Mouse (Mus musculus) spleen, postnatal 14 days (tissue): ENCODE results near the gene Arrdc4.

Experiments used
- DNase-seq, 2 experiments: peaks; one replicate each; pipeline ENCODE4 v3.0.0; 2021 to 2022; ENCODE audit warnings: low spot score in 2 of 2

Arrdc4 gene

DNA sequence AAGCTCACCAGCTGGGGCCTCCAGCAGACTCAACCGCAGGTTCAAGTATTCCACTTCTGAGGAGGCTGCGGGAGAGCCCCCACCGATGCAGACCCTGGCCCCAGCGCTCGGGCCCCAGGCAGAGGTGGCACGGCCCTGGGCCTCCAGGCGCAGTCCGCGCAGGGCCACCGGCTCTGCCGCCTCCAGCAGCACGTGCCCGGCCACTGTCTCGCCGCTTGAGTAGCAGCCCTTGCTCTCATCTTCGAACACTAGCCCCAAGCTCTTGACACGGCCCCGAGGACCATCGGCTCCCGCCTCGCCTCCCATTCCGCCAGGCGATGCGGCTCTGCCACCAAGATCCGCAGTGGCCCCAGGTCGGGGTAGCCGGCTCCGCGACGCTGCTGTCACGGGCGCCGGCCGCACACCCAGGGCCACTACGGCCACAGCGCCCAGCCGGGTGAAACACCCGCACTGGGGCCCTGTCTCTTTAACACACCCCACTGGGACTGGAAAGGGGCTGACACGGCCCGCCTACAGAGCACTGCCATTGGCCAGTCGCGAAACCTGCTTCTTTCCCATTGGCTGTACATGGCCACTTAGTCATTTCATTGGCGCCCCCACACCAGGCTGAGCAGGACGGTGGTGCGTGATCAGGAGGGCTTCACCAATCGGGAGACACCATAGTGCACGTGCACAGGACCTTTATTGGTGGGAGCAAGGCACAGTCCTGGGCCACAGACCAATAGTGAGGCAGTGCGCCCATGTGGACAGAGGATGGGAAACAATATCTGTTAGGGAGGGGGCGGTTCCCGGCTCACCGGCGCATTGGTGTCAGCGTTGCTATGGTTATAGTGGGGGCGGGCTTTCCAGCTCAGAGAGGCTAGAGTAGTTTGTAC lies at the start of gene Arrdc4:
Gene Arrdc4, minus strand, starts transcription at position 481 of the 875 bp plus-strand sequence.
- peak; percentile 71 to 73 for DNase-seq

DNA sequence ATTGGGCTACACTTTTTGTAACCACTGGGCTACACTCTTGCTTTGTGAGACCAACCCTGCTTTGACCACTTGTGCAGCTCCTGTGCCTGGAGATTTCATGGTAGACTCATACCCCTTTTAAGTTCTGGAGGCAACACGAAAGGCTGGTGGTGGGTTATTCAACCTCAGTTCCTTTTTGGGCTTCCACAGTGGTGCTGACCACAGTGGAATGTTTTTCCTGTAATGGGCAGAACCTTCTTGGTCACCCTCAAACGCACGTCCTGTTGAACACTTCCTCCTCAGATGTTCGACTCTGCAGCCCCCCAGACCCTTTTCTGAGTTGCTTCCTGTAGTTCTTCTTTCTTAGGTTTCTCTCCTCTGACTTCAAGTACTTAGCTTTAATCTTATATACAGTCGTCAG lies 46.5 kb upstream of the Arrdc4 start:
- DNase-seq: no peak

DNA sequence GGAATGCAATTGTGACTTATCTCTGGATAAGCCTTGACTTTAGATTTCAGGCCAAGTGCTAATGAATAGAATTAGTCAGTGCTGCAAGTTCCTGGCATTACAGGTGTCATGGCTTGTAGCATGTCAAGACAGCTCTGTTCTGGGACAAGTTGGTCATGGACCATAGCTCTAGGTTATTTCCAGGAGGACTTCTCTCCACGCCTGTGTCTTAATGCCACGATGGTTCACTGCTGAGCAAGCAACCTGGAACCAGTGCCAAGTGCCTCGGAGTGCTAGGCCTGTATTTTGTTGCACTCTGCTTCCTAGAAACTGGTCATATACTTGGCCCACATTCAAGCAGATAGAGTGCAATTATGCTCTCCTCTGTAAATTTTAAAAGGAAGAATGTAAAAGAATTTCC lies 39.7 kb upstream of the Arrdc4 start:
- DNase-seq: no peak

GRCm38 (mm10) chr7:68771757-68772094 lies 22.7 kb upstream of the Arrdc4 start:
- DNase-seq: no peak

GRCm38 (mm10) chr7:68770894-68771756 lies 22.1 kb upstream of the Arrdc4 start:
- no peak for DNase-seq

GRCm38 (mm10) chr7:68765926-68766325 lies 16.9 kb upstream of the Arrdc4 start:
- no peak for DNase-seq

GRCm38 (mm10) chr7:68759148-68759724 lies 10.2 kb upstream of the Arrdc4 start:
- no peak for DNase-seq

- no peak for DNase-seq
Observed at GRCm38 (mm10) chr7:68756656-68757204, 7.7 kb upstream of the Arrdc4 start.

- no peak for DNase-seq
Observed at GRCm38 (mm10) chr7:68749919-68750318, 878 bp upstream of the Arrdc4 start.

DNA sequence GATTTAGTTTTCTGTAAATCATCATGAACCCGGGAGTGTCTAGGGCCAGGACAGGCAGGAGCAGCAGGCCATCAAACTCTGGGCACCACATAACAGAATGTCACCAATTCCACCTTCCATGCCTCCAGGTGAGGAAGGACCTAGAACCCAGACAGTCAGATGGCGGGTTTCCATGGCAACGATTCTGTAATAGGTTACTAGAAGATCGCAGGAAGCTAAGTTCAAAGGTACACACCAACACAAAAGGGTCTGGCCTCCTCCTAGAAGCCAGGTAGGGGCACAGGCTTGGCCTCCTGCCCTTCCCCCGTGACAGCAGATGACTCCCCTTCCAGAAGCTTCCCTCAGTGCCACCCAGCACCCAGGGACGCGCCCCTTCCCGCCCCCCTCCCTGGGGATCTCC lies 680 bp downstream of the Arrdc4 start:
- DNase-seq: no peak

DNA sequence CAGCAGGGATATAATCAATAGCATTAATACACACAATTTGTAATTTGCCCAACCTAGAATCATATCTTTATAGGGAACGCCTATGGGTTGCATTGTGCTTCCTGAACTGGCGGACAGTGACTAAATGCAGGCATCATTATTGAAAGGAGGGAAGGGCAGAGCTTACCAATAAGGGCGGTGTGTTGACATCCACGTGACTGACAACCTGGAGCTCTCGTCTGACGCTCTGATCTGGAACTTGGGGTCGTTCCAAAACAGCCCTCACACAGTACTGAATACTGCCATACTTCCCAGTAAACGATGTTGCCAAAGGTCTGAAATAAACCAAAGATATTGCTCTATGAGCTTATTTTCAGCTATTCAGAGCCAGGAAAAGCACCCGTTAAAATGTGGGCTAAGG lies 4.4 kb downstream of the Arrdc4 start:
- no peak for DNase-seq

DNA sequence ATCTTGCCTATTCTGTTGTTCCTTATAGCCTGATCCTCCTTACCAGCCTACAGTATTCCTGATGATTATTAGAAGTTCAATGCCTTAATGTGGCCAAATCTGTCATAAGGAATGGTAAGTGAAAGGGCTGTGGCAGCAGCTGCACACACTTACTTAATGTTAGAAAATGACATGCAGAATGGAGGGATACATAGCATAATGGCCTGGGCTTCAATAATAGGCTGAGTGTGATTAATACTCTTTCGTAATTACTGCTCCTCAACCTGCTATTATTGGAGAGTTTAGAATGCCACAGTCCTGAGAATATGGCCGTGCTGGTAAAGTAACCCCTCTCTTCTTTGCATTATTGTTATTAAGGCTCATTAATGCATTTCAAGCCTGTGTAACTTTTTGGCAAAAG lies 4.8 kb downstream of the Arrdc4 start:
- DNase-seq: no peak

GRCm38 (mm10) chr7:68740763-68741162 lies 8.3 kb downstream of the Arrdc4 start:
- no peak for DNase-seq

GRCm38 (mm10) chr7:68738676-68739399 lies 10.2 kb downstream of the Arrdc4 start:
- DNase-seq: no peak

GRCm38 (mm10) chr7:68726380-68726779 lies 22.7 kb downstream of the Arrdc4 start:
- DNase-seq: no peak

GRCm38 (mm10) chr7:68724711-68725110 lies 24.3 kb downstream of the Arrdc4 start:
- DNase-seq: no peak

GRCm38 (mm10) chr7:68721520-68721919 lies 27.5 kb downstream of the Arrdc4 start:
- DNase-seq: no peak

DNA sequence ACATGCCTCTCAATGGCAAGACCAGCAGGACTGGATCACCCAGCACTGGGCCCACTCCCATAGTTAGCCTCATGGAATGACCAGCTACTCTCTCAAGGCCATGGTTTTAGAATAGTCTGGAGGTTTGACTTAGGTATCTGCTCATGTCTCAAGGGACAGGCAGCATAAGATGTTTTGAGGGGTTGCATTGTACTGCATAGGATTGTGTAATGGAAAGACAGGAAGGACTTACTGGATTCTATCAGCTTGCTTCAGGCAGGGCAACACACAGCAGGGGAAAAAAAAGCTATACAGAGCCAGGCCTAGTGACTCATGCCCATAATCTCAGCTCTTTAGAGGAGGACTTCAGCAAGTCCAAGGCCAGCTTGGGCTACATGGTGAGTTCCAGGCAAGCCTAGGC lies 31.1 kb downstream of the Arrdc4 start:
- DNase-seq: no peak

GRCm38 (mm10) chr7:68717498-68717897 lies 31.5 kb downstream of the Arrdc4 start:
- DNase-seq: no peak

DNA sequence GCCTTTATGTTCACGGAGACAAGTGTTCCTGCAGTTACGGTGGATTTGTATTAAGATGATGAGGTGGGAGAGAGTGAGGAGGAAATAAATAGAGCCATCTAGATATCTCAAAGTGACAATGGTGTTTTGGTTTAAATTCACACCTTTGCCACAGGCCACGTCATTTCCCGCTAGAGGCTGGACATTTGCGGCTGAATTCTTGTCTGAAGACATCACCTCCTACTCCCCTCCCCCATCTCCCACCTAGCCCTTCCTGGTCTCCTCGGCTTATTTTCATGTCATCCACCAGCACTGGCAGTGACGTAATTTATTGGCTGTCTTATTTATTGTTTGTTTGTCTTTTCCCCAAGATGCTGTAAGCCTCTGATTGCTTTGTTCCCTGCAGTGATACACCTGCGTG lies 32.1 kb downstream of the Arrdc4 start:
- DNase-seq: no peak

DNA sequence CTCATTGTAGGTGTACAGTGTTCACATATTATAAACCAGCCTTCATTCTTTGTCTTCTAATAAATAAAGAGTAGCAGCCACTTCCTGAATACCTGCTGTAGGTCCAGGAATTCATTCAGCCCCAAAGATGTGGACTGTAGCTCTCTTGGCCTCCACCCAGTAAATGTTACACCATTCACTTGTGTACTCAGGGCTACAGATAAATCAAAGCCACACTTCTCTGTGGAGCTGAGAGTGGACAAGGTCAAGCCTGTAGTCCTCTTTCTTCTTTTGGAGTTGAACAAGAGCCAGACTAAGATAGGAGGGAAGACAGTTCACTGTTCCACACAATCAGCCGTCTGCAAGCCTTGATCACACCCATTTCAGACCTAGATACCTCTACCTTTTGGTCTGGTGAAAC lies 36.1 kb downstream of the Arrdc4 start:
- no peak for DNase-seq

DNA sequence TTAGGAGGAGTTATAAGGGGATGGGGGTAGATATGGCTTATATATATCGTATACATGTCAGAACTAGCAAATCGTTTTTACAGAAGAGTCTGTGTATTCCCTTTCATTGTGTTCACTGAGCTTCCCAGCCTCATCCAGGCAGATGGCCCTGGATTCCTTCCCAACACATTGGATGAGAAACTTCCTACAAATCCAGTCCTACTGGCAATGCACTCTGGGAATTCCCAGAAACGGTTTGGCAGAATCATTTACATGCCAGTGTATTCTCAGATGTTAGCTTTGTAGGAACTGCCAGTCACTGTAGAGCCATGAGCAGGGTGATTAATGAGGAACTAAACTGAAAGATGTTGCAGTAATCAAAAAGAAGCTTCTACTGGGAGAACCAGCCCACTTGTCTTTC lies 36.6 kb downstream of the Arrdc4 start:
- no peak for DNase-seq
